Mouse (Mus musculus) hindbrain, embryonic 12.5 days (tissue): Measurements from ENCODE around the gene Npy4r. TPM values are rescaled to one million over a fixed set of nuclear protein-coding genes. Genes with fewer than 3 reads are reported as not detected.
A peak's percentile ranks its signal among the peaks of the same experiment; 100 is the strongest.

Experiments
- ATAC-seq: fragments of 200-750 bp; cut with Nextera tagmentation; 2 replicates; pipeline ENCODE4 v1.8.0; 2017; ENCODE audit warnings: moderate TSS enrichment; ENCODE audit not compliant: low FRiP score
- H3K27ac ChIP-seq: fragments of 300-500 bp; sonication (generic); 2 replicates; pipeline ENCODE4 v1.5.1; 2016; ENCODE audit warnings: mild to moderate bottlenecking
- H3K27me3 ChIP-seq: fragments of 300-500 bp; sonication (generic); 2 replicates; pipeline ENCODE4 v1.6.1; 2016; ENCODE audit warnings: mild to moderate bottlenecking
- H3K36me3 ChIP-seq: fragments of 300-500 bp; sonication (generic); 2 replicates; pipeline ENCODE4 v1.6.1; 2016; ENCODE audit warnings: mild to moderate bottlenecking
- H3K4me1 ChIP-seq: fragments of 300-500 bp; sonication (generic); 2 replicates; pipeline ENCODE4 v1.6.1; 2016
- H3K4me2 ChIP-seq: fragments of 300-500 bp; sonication (generic); replicated peaks from 2 replicates; pipeline ENCODE4 v1.6.1; 2016; ENCODE audit warnings: mild to moderate bottlenecking
- H3K4me3 ChIP-seq: fragments of 300-500 bp; sonication (generic); 2 replicates; pipeline ENCODE4 v1.5.1; 2016; ENCODE audit warnings: mild to moderate bottlenecking
- H3K9ac ChIP-seq: fragments of 300-500 bp; sonication (generic); 2 replicates; pipeline ENCODE4 v1.6.1; 2016; ENCODE audit warnings: mild to moderate bottlenecking, moderate library complexity
- H3K9me3 ChIP-seq: fragments of 300-500 bp; sonication (generic); replicated peaks from 2 replicates; pipeline ENCODE4 v1.6.1; 2016; ENCODE audit warnings: mild to moderate bottlenecking
- WGBS: fragments of 180-500 bp; shearing (Covaris S2); methylation state at CpG from one replicate; pipeline ENCODE4 v1.1.7; 2016; 5-methylcytosine and 5-hydroxymethylcytosine counted together
- polyA plus RNA-seq: library from polyadenylated mRNA; unstranded; fragments of >200 nt; fragmentation: Nextera tagmentation; extraction: Ambion mirVana; gene quantifications from 2 replicates; pipeline ENCODE4 v1.2.1, GENCODE M21; 2016

Npy4r gene
- 0.05 and 0.10 TPM in 2 replicates for polyA plus RNA-seq

DNA sequence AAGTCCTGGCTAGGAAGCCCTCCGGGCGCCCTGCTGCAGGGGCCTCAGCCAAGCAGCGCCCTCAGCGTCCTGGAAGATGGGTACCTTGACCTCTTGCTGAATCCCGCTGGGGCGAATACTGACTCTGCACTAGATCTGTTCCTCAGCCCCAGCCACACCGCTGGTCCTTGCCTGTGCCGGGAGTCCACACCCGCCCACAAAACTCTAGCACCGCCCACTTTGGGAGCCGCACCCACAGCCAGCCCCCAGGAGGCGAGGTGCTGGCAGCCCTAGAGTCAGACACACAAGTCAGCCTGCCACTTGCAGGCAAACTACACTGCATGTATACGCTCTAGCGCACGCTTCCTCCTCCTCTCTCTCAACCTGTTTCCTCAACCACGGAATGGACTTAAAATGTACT lies at the start of gene Npy4r:
Gene Npy4r (minus strand): TSS at position 148 of the 400 bp plus-strand sequence.
- ATAC-seq, result no peak
- peaks cover 9% of the 10 kb centered on the region for H3K4me1 ChIP-seq
- no peak within 1 kb of the TSS for H3K9ac ChIP-seq
- H3K4me2 ChIP-seq, result peak within 1 kb of the TSS; percentile 25; the same call in 1 of the 2 replicates
- no peak within 1 kb of the TSS for H3K27ac ChIP-seq
- no peaks in the 10 kb centered on the region for H3K36me3 ChIP-seq
- 0 out of 2 replicates have a peak, but pooled peaks cover 5% of the 10 kb centered on the region for H3K27me3 ChIP-seq
- H3K9me3 ChIP-seq, result no peaks in the 10 kb centered on the region
- 20% methylated on average over 16 of the region's 16 CpGs for WGBS
- H3K4me3 ChIP-seq, result no peak within 1 kb of the TSS

DNA sequence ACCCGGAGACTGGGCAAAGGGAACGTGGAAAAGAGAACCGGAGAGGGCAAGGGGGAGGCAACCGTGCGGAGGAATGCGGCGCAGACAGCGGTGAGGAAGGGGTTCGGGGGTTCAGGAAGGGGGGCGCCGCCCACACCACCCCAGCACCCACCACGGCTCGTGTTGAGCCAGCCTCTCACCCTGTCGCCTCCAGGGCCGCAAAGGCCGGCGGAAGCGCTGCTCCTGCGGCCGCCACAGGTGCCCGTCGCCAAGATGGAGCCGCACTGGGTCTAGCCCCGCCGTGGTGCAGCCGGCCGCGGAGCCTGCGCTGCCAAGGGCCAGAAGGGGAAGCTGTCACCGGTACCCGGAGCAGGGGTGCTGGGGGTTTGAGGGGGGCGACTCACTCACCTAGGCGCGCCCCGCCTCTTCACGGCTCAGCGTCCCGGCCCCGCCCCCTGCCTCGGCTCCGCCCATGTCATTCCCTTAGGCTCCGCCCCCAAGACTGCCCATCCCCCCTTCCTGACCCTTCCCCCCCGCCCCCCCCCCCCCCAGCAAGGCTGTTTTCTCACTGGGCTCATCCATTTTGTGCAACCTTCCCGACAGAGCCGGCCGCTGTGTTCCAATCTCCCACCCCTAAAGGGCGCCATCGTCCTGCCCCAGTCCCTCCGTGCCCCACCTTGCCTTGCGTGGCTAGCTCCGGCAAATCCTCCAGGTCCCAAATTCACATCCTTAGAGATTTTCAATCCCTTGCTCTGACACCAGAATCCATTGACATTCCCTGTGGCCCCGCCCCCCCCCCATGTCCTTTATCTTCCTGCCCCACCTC lies 49.1 kb upstream of the Npy4r start, which contains the start of gene Gprin2:
Gene Gprin2 (minus strand): TSS at position 423 of the 805 bp plus-strand sequence.
- Histone ChIP-seq H3K9ac (peak within 1 kb of the TSS; percentile 74), H3K4me1 (peaks cover 6% of the 10 kb centered on the region), H3K9me3 (no peaks in the 10 kb centered on the region), H3K27me3 (peaks cover 15% of the 10 kb centered on the region), H3K36me3 (no peaks in the 10 kb centered on the region), H3K4me2 (peak within 1 kb of the TSS; percentile 93), H3K27ac (peak within 1 kb of the TSS; percentile 65), H3K4me3 (peak within 1 kb of the TSS; percentile 80)
- 4% methylated on average over 39 of the region's 52 CpGs for WGBS
- peak; percentile 72 for ATAC-seq

DNA sequence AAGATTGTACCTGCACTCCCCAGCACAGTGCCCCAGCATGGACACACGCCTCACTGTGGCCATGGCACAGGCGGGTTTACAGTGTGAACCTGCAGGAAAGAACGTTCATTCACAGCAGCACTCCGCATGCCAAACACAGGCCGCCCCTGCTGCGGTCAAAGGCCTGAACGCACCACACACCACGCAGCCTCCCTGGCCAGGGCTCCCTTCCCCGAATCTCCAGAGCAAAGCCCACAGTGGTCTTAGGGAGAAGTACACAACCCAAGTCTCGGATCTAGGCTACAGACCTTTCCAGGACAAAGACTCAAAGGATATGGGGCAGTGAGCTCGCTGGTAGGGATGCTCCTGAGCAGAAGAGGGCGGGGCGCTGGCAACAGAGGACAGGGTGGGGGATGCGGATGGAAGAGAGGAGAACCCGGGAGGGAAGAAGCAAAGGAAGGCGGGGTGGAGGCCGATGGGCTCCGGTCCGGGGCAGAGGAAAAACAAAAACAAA lies 48.5 kb upstream of the Npy4r start:
- WGBS, result 2% methylated on average over 19 of the region's 19 CpGs
- Histone ChIP-seq H3K4me3 (peak overlapping the region; percentile 80), H3K4me2 (peak overlapping the region; percentile 93), H3K27ac (peak overlapping the region; percentile 65), H3K9ac (peak overlapping the region; percentile 74), H3K9me3 (no peaks in the 10 kb centered on the region), H3K36me3 (no peaks in the 10 kb centered on the region), H3K27me3 (peaks cover 15% of the 10 kb centered on the region), H3K4me1 (peaks cover 6% of the 10 kb centered on the region)
- peak; percentile 82 for ATAC-seq

DNA sequence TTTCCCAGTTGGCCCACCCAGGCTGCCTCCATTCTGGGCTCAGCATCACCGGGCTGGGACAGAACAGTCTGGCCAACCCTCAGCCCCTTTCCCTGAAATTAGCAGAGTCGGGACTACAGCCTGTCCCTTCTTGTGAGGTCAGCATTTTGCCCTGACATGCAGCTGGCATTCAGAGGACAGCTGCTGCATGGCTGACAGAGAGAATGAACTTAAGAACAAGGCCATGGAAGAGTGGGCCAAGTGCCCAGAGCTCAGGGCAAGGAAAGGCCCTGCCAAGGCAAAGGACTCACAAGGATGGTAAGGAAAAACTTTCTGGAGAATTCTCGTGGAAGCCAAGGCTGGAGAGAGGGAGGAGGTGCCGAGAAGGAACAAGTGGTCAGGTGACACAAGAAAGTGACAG lies 44.4 kb upstream of the Npy4r start:
- Histone ChIP-seq H3K4me1 (peaks cover 6% of the 10 kb centered on the region), H3K27me3 (peaks cover 9% of the 10 kb centered on the region; the same call in 1 of the 2 replicates), H3K9ac (no peak overlapping the region), H3K4me3 (no peak overlapping the region), H3K27ac (no peak overlapping the region), H3K4me2 (no peak overlapping the region), H3K36me3 (0 out of 2 replicates have a peak, but pooled peaks cover 7% of the 10 kb centered on the region), H3K9me3 (no peaks in the 10 kb centered on the region)
- 59% methylated on average over 4 of the region's 4 CpGs for WGBS
- no peak for ATAC-seq

DNA sequence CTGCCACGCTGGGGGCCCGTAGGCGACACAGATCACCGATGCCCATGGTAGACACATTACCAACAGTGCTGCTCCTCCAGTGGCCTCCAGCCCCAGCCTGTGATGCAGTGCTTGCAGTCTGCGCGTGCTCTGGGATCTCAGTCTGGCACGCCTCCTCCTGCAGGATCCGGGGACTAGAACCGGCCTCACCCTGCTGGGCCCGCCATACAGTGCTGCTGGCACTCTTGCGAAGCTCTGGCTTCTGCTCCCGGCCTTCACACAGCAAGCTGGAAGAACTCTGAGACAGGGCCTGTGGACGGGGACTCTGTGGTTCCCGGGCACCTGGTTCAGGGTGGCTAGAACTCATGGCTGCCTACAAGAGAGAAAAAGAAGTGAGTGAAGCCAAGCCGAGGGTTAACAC lies 43.2 kb upstream of the Npy4r start:
- Histone ChIP-seq H3K27me3 (peaks cover 5% of the 10 kb centered on the region; the same call in 1 of the 2 replicates), H3K27ac (no peak overlapping the region), H3K4me2 (no peak overlapping the region), H3K36me3 (0 out of 2 replicates have a peak, but pooled peaks cover 7% of the 10 kb centered on the region), H3K4me1 (peaks cover 1% of the 10 kb centered on the region), H3K4me3 (no peak overlapping the region), H3K9me3 (no peaks in the 10 kb centered on the region), H3K9ac (no peak overlapping the region)
- 92% methylated on average over 15 of the region's 15 CpGs for WGBS
- no peak for ATAC-seq

DNA sequence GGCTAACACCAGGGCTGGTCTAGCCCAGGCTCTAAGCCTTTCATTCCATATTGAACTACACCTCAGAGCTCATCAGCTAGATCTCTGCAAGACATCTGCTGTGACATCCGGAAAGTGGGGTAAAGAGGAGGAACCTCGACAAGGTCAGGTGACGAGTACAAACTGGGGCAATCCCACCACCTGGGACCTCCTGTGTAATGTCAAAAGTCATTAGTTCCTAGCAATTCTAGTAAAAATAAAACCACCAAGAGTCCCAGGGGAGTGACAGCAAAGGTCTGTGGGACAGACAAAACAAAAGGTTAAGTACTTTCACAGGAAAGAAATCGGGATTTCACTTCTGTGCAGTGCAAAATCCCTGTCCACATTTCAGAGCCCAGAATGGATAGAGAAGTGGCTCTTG lies 41.6 kb upstream of the Npy4r start:
- no peak overlapping the region for H3K27ac ChIP-seq
- no peak overlapping the region for H3K9ac ChIP-seq
- H3K4me2 ChIP-seq, result no peak overlapping the region
- H3K36me3 ChIP-seq, result 0 out of 2 replicates have a peak, but pooled peaks cover 7% of the 10 kb centered on the region
- no peaks in the 10 kb centered on the region for H3K9me3 ChIP-seq
- no peak overlapping the region for H3K4me3 ChIP-seq
- H3K4me1 ChIP-seq, result no peaks in the 10 kb centered on the region; the same call in 1 of the 2 replicates
- ATAC-seq, result no peak
- H3K27me3 ChIP-seq, result no peaks in the 10 kb centered on the region
- WGBS, result 81% methylated on average over 4 of the region's 4 CpGs

DNA sequence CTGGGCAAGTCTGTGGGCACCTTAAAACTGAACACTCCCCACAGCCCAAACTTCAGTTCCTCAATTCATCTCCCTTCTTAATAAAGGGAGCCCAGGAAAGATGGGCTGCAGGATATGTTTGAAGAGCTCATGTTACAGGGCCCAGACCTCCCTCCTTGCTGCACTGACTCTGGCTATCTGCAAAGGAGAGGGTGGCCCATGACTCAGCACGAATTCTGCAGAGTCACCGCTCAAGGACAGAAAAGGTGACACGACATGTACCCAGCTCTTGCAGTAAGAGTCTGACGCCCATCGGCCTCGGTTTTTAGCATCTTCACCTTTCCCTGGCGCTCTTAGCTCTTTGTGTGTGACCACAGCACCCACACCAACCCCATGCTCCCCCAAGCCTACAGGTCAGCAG lies 38.1 kb upstream of the Npy4r start:
- no peak for ATAC-seq
- no peak overlapping the region for H3K27ac ChIP-seq
- no peaks in the 10 kb centered on the region for H3K27me3 ChIP-seq
- no peak overlapping the region for H3K4me3 ChIP-seq
- no peaks in the 10 kb centered on the region for H3K9me3 ChIP-seq
- H3K36me3 ChIP-seq, result 0 out of 2 replicates have a peak, but pooled peaks cover 7% of the 10 kb centered on the region
- H3K4me1 ChIP-seq, result no peaks in the 10 kb centered on the region
- no peak overlapping the region for H3K9ac ChIP-seq
- 75% methylated on average over 7 of the region's 7 CpGs for WGBS
- H3K4me2 ChIP-seq, result no peak overlapping the region

DNA sequence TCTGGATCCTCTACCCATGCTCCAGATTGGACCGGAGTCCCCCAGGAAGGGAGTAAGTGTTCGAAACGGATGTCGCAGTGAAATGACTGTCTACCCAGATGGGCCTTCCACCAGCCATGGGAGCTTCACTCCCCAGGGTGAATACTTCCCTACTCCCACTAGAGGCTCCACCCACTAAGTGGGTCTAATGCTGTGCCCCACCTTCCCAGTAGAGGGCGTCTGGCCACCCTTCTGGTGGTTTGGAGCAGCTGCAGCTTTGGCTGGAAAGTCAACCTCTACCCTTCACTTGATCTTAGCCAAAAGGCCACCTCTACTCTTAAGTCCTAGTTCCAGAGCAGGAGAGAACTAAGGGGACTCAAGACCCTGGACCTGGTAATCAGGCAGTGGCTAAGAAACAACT lies 36.3 kb upstream of the Npy4r start:
- H3K9me3 ChIP-seq, result no peaks in the 10 kb centered on the region
- ATAC-seq, result no peak
- H3K27ac ChIP-seq, result no peak overlapping the region
- no peak overlapping the region for H3K4me2 ChIP-seq
- WGBS, result 65% methylated on average over 5 of the region's 5 CpGs
- no peaks in the 10 kb centered on the region for H3K36me3 ChIP-seq
- no peaks in the 10 kb centered on the region for H3K4me1 ChIP-seq
- H3K9ac ChIP-seq, result no peak overlapping the region
- H3K27me3 ChIP-seq, result no peaks in the 10 kb centered on the region
- H3K4me3 ChIP-seq, result no peak overlapping the region

DNA sequence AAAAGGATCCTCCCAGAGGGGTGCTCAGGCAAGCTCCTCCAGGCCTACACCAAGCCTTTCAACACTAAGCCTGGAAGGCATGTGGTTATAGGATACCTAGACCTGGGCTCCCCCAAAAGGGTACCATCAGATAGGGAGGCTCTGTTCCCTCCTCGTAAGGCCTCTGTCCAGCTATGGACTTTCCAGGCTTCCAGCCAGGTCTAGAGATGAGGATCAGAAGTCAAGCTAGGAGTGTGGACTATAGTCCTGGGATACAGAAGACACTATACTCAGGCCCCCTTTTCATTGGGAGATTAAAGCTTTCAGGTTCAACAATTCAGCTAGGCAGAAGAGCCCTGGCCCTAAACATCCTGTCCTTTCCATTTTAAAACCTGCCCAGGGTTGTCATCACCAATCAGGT lies 30.8 kb upstream of the Npy4r start:
- WGBS, result 96% methylated on average over 1 of the region's 1 CpGs
- Histone ChIP-seq H3K9me3 (peaks cover 6% of the 10 kb centered on the region; the same call in 1 of the 2 replicates), H3K9ac (no peak overlapping the region), H3K27ac (no peak overlapping the region), H3K4me2 (no peak overlapping the region), H3K27me3 (no peaks in the 10 kb centered on the region), H3K4me1 (no peaks in the 10 kb centered on the region), H3K36me3 (no peaks in the 10 kb centered on the region), H3K4me3 (no peak overlapping the region)
- ATAC-seq, result no peak

DNA sequence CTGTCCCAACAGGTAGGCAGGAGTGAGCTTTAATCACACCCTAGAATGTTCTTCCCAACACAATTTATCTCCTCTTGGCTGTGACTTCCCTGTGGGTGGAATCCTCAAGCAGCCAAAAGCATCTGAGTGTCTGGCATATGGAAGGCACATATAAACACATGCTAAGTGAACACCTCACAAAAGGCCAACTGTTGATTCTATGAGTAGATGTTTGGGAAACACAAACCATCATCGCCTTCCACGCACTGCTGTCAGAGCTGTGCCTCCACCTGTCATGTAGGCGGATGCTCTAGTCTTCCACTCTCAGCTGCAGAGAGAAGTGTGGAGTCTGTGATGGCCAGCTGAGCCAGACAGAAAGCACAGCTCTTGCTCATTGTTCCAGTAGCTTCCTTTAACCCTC lies 27.1 kb upstream of the Npy4r start:
- no peak for ATAC-seq
- H3K4me1 ChIP-seq, result no peaks in the 10 kb centered on the region
- no peak overlapping the region for H3K9ac ChIP-seq
- H3K9me3 ChIP-seq, result peaks cover 6% of the 10 kb centered on the region; the same call in 1 of the 2 replicates
- no peaks in the 10 kb centered on the region for H3K27me3 ChIP-seq
- H3K36me3 ChIP-seq, result no peaks in the 10 kb centered on the region
- no peak overlapping the region for H3K27ac ChIP-seq
- H3K4me2 ChIP-seq, result no peak overlapping the region
- 89% methylated on average over 3 of the region's 3 CpGs for WGBS
- H3K4me3 ChIP-seq, result no peak overlapping the region

DNA sequence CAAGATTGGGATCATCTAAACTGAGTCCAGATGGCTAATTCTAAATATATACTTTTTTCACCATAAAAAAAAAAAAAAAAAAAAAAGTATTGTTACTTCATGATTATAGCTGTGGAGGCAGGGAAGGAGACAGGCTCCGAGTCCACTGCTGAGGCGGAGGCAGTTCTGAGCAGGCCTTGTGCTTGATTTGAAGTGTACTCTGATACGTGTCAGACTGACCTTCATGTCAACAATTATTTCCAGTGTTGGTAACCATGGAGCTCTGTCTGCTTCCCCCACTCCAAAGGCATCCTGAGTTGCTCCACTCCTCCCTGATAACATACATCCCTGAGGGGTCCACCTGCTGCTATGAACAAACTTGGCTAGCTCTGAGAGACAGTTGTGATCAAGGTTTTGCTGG lies 18.8 kb upstream of the Npy4r start:
- whole genome bisulfite sequencing, result 84% methylated on average over 3 of the region's 3 CpGs
- Histone ChIP-seq H3K36me3 (no peaks in the 10 kb centered on the region), H3K27me3 (no peaks in the 10 kb centered on the region), H3K4me2 (no peak overlapping the region), H3K9me3 (no peaks in the 10 kb centered on the region), H3K27ac (no peak overlapping the region), H3K4me1 (no peaks in the 10 kb centered on the region), H3K9ac (no peak overlapping the region), H3K4me3 (no peak overlapping the region)
- no peak for ATAC-seq

DNA sequence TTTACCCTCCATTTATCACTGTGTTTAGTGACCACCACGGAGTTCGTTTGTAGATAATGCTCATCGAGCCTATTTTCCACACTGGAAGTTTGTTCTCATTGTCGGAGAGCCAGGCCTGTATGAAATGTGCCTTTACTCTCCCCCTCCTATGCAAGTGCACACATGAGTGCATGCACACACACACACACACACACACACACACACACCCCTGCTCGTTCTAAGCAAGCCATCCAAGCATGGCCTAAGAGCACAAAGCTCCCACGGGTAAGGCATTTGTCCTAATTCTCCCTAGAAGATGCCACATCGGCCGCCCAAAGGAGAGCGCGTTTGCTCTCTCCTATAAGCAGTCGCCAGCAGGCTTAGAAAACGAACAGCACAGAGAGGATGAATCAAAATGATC lies 3.5 kb upstream of the Npy4r start:
- no peaks in the 10 kb centered on the region for H3K9me3 ChIP-seq
- H3K4me1 ChIP-seq, result peaks cover 9% of the 10 kb centered on the region
- H3K27me3 ChIP-seq, result 0 out of 2 replicates have a peak, but pooled peaks cover 5% of the 10 kb centered on the region
- H3K27ac ChIP-seq, result no peak overlapping the region
- 68% methylated on average over 12 of the region's 12 CpGs for WGBS
- no peak overlapping the region for H3K4me3 ChIP-seq
- H3K4me2 ChIP-seq, result no peak overlapping the region
- no peaks in the 10 kb centered on the region for H3K36me3 ChIP-seq
- ATAC-seq, result no peak
- H3K9ac ChIP-seq, result no peak overlapping the region
